Comparison of ENCODE assay signal across 8 mouse cellular contexts in the genomic region with DNA sequence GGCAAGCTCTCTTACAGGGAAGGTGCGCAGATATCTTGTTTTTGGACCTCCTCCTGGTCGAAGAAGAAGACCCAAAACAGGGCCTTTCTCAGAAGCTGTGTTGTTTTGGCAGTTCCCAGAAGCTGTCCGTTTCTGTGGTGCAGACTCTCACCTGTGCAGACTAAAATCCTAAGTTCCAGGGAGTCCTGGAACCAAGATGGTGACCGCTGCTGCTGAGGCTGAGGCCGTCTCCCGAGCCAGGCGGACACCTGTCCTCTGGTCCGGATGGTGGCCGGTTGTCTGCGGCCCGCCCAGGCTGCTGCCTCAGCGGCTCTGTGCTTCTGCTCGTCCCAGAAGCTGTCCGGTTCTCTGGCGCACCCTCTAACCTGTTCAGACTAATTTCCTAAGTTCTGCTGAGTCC.
DNase-seq lines count a peak whose midpoint lies in the region; TF ChIP-seq lines count a peak whose summit lies in the region.
"Not testable (repeated sequence)": the region's sequence is repeated elsewhere in the genome, so short reads cannot be mapped to it uniquely, and the experiment has no call there.

No protein-coding gene starts in this region.

- TF ChIP-seq CTCF in kidney, adult 2 months (conservative IDR thresholded peaks at IDR 0.05; ENCODE audit: insufficient read depth, insufficient read length, low read depth, low read length): not testable (repeated sequence)

- not testable (repeated sequence) for H3K27ac ChIP-seq in kidney, adult 2 months (ENCODE audit: insufficient read depth, low read depth, low read length)

- DNase-seq in adrenal gland, adult 18-20 months (ENCODE audit: low spot score in 2 of 2): peak; percentile 81 to 89
- DNase-seq in cerebellum, postnatal 10 days: peak; percentile 41 to 62
- peak; percentile 81 for DNase-seq in gastrocnemius, postnatal 25 days
- DNase-seq in kidney, adult 2 months: peak; percentile 76
- peak; percentile 79 to 83 for DNase-seq in layer of hippocampus, postnatal 14 days (ENCODE audit: low spot score in 2 of 2)
- peak; percentile 64 for DNase-seq in lung, postnatal 10 days
- peak; percentile 82 for DNase-seq in right cerebral cortex, postnatal 25 days
- peak; percentile 69 for DNase-seq in thymus, postnatal 36 days

- not testable (repeated sequence) for H3K4me1 ChIP-seq in kidney, adult 2 months (ENCODE audit: control insufficient read depth, insufficient read depth, low read length)

- not testable (repeated sequence) for TF ChIP-seq POLR2A in kidney, adult 2 months (IDR thresholded peaks at IDR 0.05; ENCODE audit: low read depth, low read length)

- H3K36me3 ChIP-seq in kidney, adult 2 months (ENCODE audit: control insufficient read depth, insufficient read depth, low read length): not testable (repeated sequence)

- WGBS in kidney, adult 2 months: 97% methylated on average over 11 of the region's 15 CpGs

- H3K4me3 ChIP-seq in kidney, adult 2 months (ENCODE audit: insufficient read depth, low read depth, low read length): not testable (repeated sequence)

- H3K27me3 ChIP-seq in kidney, adult 2 months (replicated peaks; ENCODE audit: control insufficient read depth, insufficient read depth, low read length): not testable (repeated sequence)
